Mouse (Mus musculus): ENCODE data around the gene Tdrd9. TPM values are rescaled to one million over a fixed set of nuclear protein-coding genes. Genes with fewer than 3 reads are reported as not detected.

Tdrd9 gene
- polyA plus RNA-seq, 1 experiment from 2014 or later: 0.21 TPM

- no peaks in the 10 kb centered on the region for H3K9me3 ChIP-seq (ENCODE audit: control insufficient read depth, low read length)
- no peak overlapping the region for H3K27ac ChIP-seq (replicated peaks; ENCODE audit: low read depth, low read length)
- ATAC-seq (ENCODE audit: low read depth): no peak
- H3K9ac ChIP-seq (ENCODE audit: low read depth, low read length): no peak overlapping the region
- no peaks in the 10 kb centered on the region for H3K27me3 ChIP-seq (replicated peaks; ENCODE audit: control insufficient read depth, insufficient read depth, low read length)
- WGBS: 82% methylated on average over 5 of the region's 5 CpGs
- peaks cover 1% of the 10 kb centered on the region for H3K4me1 ChIP-seq (ENCODE audit: control insufficient read depth, insufficient read depth, low read length)
- no peak overlapping the region for H3K4me2 ChIP-seq (ENCODE audit: low read depth, low read length)
- H3K4me3 ChIP-seq (ENCODE audit: low read depth, low read length): no peak overlapping the region
- DNase-seq (ENCODE audit: low spot score): no peak
- H3K36me3 ChIP-seq (ENCODE audit: control insufficient read depth, insufficient read depth, low read length): no peaks in the 10 kb centered on the region
Measured at GRCm38 (mm10) chr12:111950486-111950885, 20.9 kb upstream of the Tdrd9 start.

- Histone ChIP-seq H3K36me3 (ENCODE audit: control insufficient read depth, insufficient read depth, low read length) (no peaks in the 10 kb centered on the region), H3K27ac (replicated peaks; ENCODE audit: low read depth, low read length) (no peak overlapping the region), H3K9me3 (ENCODE audit: control insufficient read depth, low read length) (no peaks in the 10 kb centered on the region), H3K4me1 (ENCODE audit: control insufficient read depth, insufficient read depth, low read length) (no peaks in the 10 kb centered on the region; the same call in 1 of the 2 replicates), H3K9ac (ENCODE audit: low read depth, low read length) (no peak overlapping the region), H3K27me3 (replicated peaks; ENCODE audit: control insufficient read depth, insufficient read depth, low read length) (no peaks in the 10 kb centered on the region), H3K4me2 (ENCODE audit: low read depth, low read length) (no peak overlapping the region), H3K4me3 (ENCODE audit: low read depth, low read length) (no peak overlapping the region)
- no peak for DNase-seq (ENCODE audit: low spot score)
- ATAC-seq (ENCODE audit: low read depth): no peak
- 36% methylated on average over 5 of the region's 5 CpGs for WGBS
Measured at GRCm38 (mm10) chr12:111951701-111952100, 19.7 kb upstream of the Tdrd9 start.

GRCm38 (mm10) chr12:111956173-111956572, 15.2 kb upstream of the Tdrd9 start:
- DNase-seq (ENCODE audit: low spot score): no peak
- no peak overlapping the region for H3K9ac ChIP-seq (ENCODE audit: low read depth, low read length)
- H3K4me2 ChIP-seq (ENCODE audit: low read depth, low read length): no peak overlapping the region
- 58% methylated on average over 5 of the region's 5 CpGs for WGBS
- no peaks in the 10 kb centered on the region for H3K27me3 ChIP-seq (replicated peaks; ENCODE audit: control insufficient read depth, insufficient read depth, low read length)
- H3K4me1 ChIP-seq (ENCODE audit: control insufficient read depth, insufficient read depth, low read length): no peaks in the 10 kb centered on the region; the same call in 1 of the 2 replicates
- H3K27ac ChIP-seq (replicated peaks; ENCODE audit: low read depth, low read length): no peak overlapping the region
- peaks cover 20% of the 10 kb centered on the region for H3K36me3 ChIP-seq (ENCODE audit: control insufficient read depth, insufficient read depth, low read length)
- no peak for ATAC-seq (ENCODE audit: low read depth)
- H3K9me3 ChIP-seq (ENCODE audit: control insufficient read depth, low read length): no peaks in the 10 kb centered on the region
- no peak overlapping the region for H3K4me3 ChIP-seq (ENCODE audit: low read depth, low read length)

GRCm38 (mm10) chr12:111958101-111958865, 13.1 kb upstream of the Tdrd9 start:
- no peak overlapping the region for H3K4me2 ChIP-seq (ENCODE audit: low read depth, low read length)
- H3K27me3 ChIP-seq (replicated peaks; ENCODE audit: control insufficient read depth, insufficient read depth, low read length): no peaks in the 10 kb centered on the region
- no peak overlapping the region for H3K9ac ChIP-seq (ENCODE audit: low read depth, low read length)
- ATAC-seq (ENCODE audit: low read depth): peak; percentile 80
- peaks cover 34% of the 10 kb centered on the region for H3K36me3 ChIP-seq (ENCODE audit: control insufficient read depth, insufficient read depth, low read length)
- no peak overlapping the region for H3K27ac ChIP-seq (replicated peaks; ENCODE audit: low read depth, low read length)
- DNase-seq (ENCODE audit: low spot score): peak; percentile 66
- 42% methylated on average over 9 of the region's 9 CpGs for WGBS
- no peaks in the 10 kb centered on the region for H3K9me3 ChIP-seq (ENCODE audit: control insufficient read depth, low read length)
- H3K4me1 ChIP-seq (ENCODE audit: control insufficient read depth, insufficient read depth, low read length): no peaks in the 10 kb centered on the region
- no peak overlapping the region for H3K4me3 ChIP-seq (ENCODE audit: low read depth, low read length)

- 88% methylated on average over 5 of the region's 5 CpGs for whole genome bisulfite sequencing
- ATAC-seq (ENCODE audit: low read depth): no peak
Measured at GRCm38 (mm10) chr12:111963339-111963738, 8.0 kb upstream of the Tdrd9 start.

GRCm38 (mm10) chr12:111966683-111967173, 4.6 kb upstream of the Tdrd9 start, which contains the start of gene Atp5mpl:
TSS of gene Atp5mpl (minus strand) at chr12:111966977.
- H3K27me3 ChIP-seq (replicated peaks; ENCODE audit: control insufficient read depth, insufficient read depth, low read length): no peaks in the 10 kb centered on the region
- H3K4me1 ChIP-seq (ENCODE audit: control insufficient read depth, insufficient read depth, low read length): peaks cover 7% of the 10 kb centered on the region
- H3K4me2 ChIP-seq (ENCODE audit: low read depth, low read length): peak within 1 kb of the TSS; percentile 90
- DNase-seq (ENCODE audit: low spot score) (peak; percentile 95), ATAC-seq (ENCODE audit: low read depth) (peak; percentile 94)
- H3K9ac ChIP-seq (ENCODE audit: low read depth, low read length): peak within 1 kb of the TSS; percentile 95
- H3K4me3 ChIP-seq (ENCODE audit: low read depth, low read length): peak within 1 kb of the TSS; percentile 84
- peak within 1 kb of the TSS; percentile 50; the same call in 1 of the 2 replicates for H3K27ac ChIP-seq (replicated peaks; ENCODE audit: low read depth, low read length)
- no peaks in the 10 kb centered on the region for H3K9me3 ChIP-seq (ENCODE audit: control insufficient read depth, low read length)
- H3K36me3 ChIP-seq (ENCODE audit: control insufficient read depth, insufficient read depth, low read length): peaks cover 9% of the 10 kb centered on the region
- 0% methylated on average over 35 of the region's 37 CpGs for WGBS

More at GRCm38 (mm10) chr12:111963339-111963738, 8.0 kb upstream of the Tdrd9 start:
- Histone ChIP-seq H3K9ac (ENCODE audit: low read depth, low read length) (no peak overlapping the region), H3K27me3 (replicated peaks; ENCODE audit: control insufficient read depth, insufficient read depth, low read length) (no peaks in the 10 kb centered on the region), H3K4me1 (ENCODE audit: control insufficient read depth, insufficient read depth, low read length) (peaks cover 7% of the 10 kb centered on the region), H3K36me3 (ENCODE audit: control insufficient read depth, insufficient read depth, low read length) (peaks cover 34% of the 10 kb centered on the region), H3K27ac (replicated peaks; ENCODE audit: low read depth, low read length) (no peak overlapping the region), H3K4me2 (ENCODE audit: low read depth, low read length) (no peak overlapping the region), H3K4me3 (ENCODE audit: low read depth, low read length) (no peak overlapping the region), H3K9me3 (ENCODE audit: control insufficient read depth, low read length) (no peaks in the 10 kb centered on the region)
- no peak for DNase-seq (ENCODE audit: low spot score)

GRCm38 (mm10) chr12:111970085-111970484, 1.3 kb upstream of the Tdrd9 start:
- H3K36me3 ChIP-seq (ENCODE audit: control insufficient read depth, insufficient read depth, low read length): no peaks in the 10 kb centered on the region
- H3K9me3 ChIP-seq (ENCODE audit: control insufficient read depth, low read length): no peaks in the 10 kb centered on the region
- no peaks in the 10 kb centered on the region for H3K27me3 ChIP-seq (replicated peaks; ENCODE audit: control insufficient read depth, insufficient read depth, low read length)
- no peak for DNase-seq (ENCODE audit: low spot score)
- H3K4me3 ChIP-seq (ENCODE audit: low read depth, low read length): no peak overlapping the region
- H3K4me1 ChIP-seq (ENCODE audit: control insufficient read depth, insufficient read depth, low read length): peaks cover 7% of the 10 kb centered on the region
- 74% methylated on average over 4 of the region's 4 CpGs for WGBS
- no peak for ATAC-seq (ENCODE audit: low read depth)
- no peak overlapping the region for H3K27ac ChIP-seq (replicated peaks; ENCODE audit: low read depth, low read length)
- H3K4me2 ChIP-seq (ENCODE audit: low read depth, low read length): no peak overlapping the region
- no peak overlapping the region for H3K9ac ChIP-seq (ENCODE audit: low read depth, low read length)

- Histone ChIP-seq H3K36me3 (ENCODE audit: control insufficient read depth, insufficient read depth, low read length) (no peaks in the 10 kb centered on the region), H3K4me3 (ENCODE audit: low read depth, low read length) (no peak overlapping the region), H3K4me2 (ENCODE audit: low read depth, low read length) (no peak overlapping the region), H3K9ac (ENCODE audit: low read depth, low read length) (no peak overlapping the region), H3K27ac (replicated peaks; ENCODE audit: low read depth, low read length) (no peak overlapping the region), H3K4me1 (ENCODE audit: control insufficient read depth, insufficient read depth, low read length) (0 out of 2 replicates have a peak, but pooled peaks cover 6% of the 10 kb centered on the region), H3K27me3 (replicated peaks; ENCODE audit: control insufficient read depth, insufficient read depth, low read length) (no peaks in the 10 kb centered on the region), H3K9me3 (ENCODE audit: control insufficient read depth, low read length) (no peaks in the 10 kb centered on the region)
- no peak for ATAC-seq (ENCODE audit: low read depth)
- WGBS: 87% methylated on average over 10 of the region's 10 CpGs
- DNase-seq (ENCODE audit: low spot score): no peak
Measured at GRCm38 (mm10) chr12:111972504-111972903, 1.1 kb downstream of the Tdrd9 start.

Data from embryonic facial prominence, embryonic 14.5 days (tissue).